ENCODE assay signal across 13 mouse cellular contexts in the genomic region with DNA sequence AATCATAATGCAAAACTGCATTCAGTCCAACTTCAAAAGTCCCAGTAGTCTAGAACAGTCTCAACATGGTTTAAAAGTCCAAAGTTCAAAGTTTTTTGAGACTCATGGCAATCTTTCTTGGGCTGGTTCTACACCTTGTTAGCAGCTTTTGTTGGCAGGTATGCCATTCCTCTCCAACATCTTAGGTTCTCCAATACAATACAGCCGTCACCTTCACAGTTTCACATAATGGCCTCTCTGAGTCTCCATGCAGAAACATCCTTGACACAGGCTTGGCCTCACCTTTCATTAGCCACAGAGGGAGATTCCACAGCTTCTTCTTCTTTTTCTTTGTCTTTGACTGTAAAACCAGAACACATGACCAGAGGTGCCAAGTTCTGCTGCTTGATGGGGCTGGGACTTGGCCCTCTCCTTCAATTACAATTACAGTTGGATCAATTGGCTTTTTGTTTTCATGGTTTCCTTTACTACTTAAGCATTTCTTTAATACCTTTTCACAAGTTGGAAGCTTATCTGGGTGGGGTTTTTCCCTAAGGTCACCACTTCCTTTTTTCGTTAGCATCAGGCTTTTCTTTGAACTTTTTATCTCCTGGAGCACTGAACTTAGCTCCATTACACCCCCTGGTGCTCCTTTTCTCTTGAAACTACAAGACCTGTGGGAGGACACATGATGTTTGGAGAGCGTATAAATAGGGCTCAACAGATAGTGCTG.
DNase-seq lines count a peak whose midpoint lies in the region; ATAC-seq lines count a peak whose summit lies in the region.
"Had no signal": no experiment of that assay in that cellular context is flagged by ENCODE, and none has a peak within 500 bp of the region (broad histone marks: within the 10 kb centered on the region; RNA-seq: fewer than 3 reads in every experiment).

No protein-coding gene starts in this region.

- peak; percentile 75 for ATAC-seq in inflammation-experienced regulatory T-cells, adult 6 months

- peak; percentile 9 to 29 for DNase-seq in spleen, postnatal 36 days (ENCODE audit: low spot score in 2 of 2)
- no peak for DNase-seq in spleen, adult 18-20 months
- DNase-seq in MEL-GATA-1-ER (ENCODE audit: extremely low read depth, low read depth), result peak; percentile 89
- no peak for DNase-seq in urinary bladder, adult 2 months (ENCODE audit: low spot score)
- no peak for DNase-seq in ovary, postnatal 10 days (ENCODE audit: low spot score)
- DNase-seq in thymus, postnatal 14 days, result no peak
- DNase-seq in gastrocnemius, adult 8-10 months (ENCODE audit: low spot score in 2 of 2), result no peak
- DNase-seq: cerebellum, postnatal 25 days; heart, adult 18-20 months; heart, postnatal 10 days; lung, postnatal 10 days; thymus, adult 2 months had no signal

Comparison
In these comparisons a context has a peak if more than half of its experiments do, and no peak if none do; other contexts are left out.
1. DNase-seq: peak in spleen, postnatal 36 days (2 of 2) and MEL-GATA-1-ER (single experiment); none in spleen, adult 18-20 months (0 of 2), urinary bladder, adult 2 months (single experiment), ovary, postnatal 10 days (single experiment), thymus, postnatal 14 days (single experiment) and gastrocnemius, adult 8-10 months (0 of 2).